Mouse (Mus musculus) hindbrain, embryonic 10.5 days (tissue): ENCODE data around the gene Cab39. TPM values are rescaled to one million over a fixed set of nuclear protein-coding genes. Genes with fewer than 3 reads are reported as not detected.

Experiments
- DNase-seq: peaks from one replicate; pipeline ENCODE4 v3.0.0-alpha.2; 2017; ENCODE audit warnings: low spot score
- H3K27ac ChIP-seq: fragments of 300-500 bp; sonication (generic); 2 replicates; pipeline ENCODE4 v1.5.1; 2016; ENCODE audit warnings: mild to moderate bottlenecking, moderate library complexity
- H3K27me3 ChIP-seq: fragments of 300-500 bp; sonication (generic); 2 replicates; pipeline ENCODE4 v1.6.1; 2016; ENCODE audit warnings: mild to moderate bottlenecking; ENCODE audit not compliant: poor library complexity, insufficient read depth, severe bottlenecking
- H3K36me3 ChIP-seq: fragments of 300-500 bp; sonication (generic); 2 replicates; pipeline ENCODE4 v1.6.1; 2016; ENCODE audit warnings: mild to moderate bottlenecking, moderate library complexity
- H3K4me1 ChIP-seq: fragments of 300-500 bp; sonication (generic); replicated peaks from 2 replicates; pipeline ENCODE4 v1.6.1; 2016; ENCODE audit warnings: mild to moderate bottlenecking
- H3K4me3 ChIP-seq: fragments of 300-500 bp; sonication (generic); 2 replicates; pipeline ENCODE4 v1.5.1; 2016; ENCODE audit warnings: mild to moderate bottlenecking, moderate library complexity
- H3K9me3 ChIP-seq: fragments of 300-500 bp; sonication (generic); 2 replicates; pipeline ENCODE4 v1.6.1; 2016; ENCODE audit warnings: mild to moderate bottlenecking, moderate library complexity
- WGBS: fragments of 180-500 bp; shearing (Covaris S2); methylation state at CpG from one replicate; pipeline ENCODE4 v1.1.7; 2016; 5-methylcytosine and 5-hydroxymethylcytosine counted together
- polyA plus RNA-seq: library from polyadenylated mRNA; unstranded; fragments of >200 nt; fragmentation: Nextera tagmentation; extraction: Ambion mirVana; gene quantifications from 2 replicates; pipeline ENCODE4 v1.2.1, GENCODE M21; 2016

Gene Cab39
- polyA plus RNA-seq, 1 experiment from 2014 or later: 43.1 TPM

DNA sequence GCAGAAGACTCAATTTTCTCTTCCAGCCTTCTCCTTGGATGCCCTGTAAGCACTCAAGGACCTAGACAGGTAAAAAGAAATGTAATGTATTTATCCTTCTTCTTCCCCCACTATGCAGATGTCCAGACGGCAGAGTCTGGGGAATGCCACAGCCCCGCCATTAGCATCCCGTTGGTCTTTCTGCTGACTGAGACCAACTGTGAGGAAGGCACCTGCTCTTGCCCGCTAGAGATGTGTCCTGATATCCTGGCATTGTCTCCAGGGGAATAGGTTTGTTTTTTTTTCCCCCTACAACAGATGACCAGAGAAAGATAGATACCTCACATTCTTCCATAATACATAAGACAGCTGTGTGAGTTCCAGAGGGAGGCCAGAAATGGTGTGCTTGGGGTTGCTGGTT is 28.9 kb upstream of the Cab39 start:
- Histone ChIP-seq H3K27me3 (no peaks in the 10 kb centered on the region), H3K9me3 (no peaks in the 10 kb centered on the region), H3K36me3 (no peaks in the 10 kb centered on the region), H3K4me3 (no peak overlapping the region), H3K4me1 (no peaks in the 10 kb centered on the region), H3K27ac (no peak overlapping the region)
- no peak for DNase-seq
- WGBS: 80% methylated on average over 4 of the region's 4 CpGs

DNA sequence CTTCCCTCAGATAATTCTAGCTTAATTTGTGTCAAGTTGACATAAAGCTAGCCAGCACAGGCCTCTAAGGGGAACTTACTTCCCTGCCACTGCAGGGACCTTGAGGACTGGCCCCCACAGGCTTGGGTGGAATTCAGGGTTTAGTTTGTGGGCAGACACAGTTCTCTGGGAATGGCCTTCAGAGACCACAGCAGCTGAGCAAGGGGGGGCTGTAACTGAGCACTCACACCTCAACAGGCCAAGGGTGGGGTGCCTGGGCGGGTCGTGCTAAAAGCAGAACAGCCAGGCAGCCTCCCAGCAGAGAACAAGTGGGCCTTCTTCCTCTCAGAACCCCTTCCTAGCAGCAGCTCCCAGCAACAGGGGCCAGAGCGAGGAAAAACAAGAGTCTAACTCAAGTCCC is 27.1 kb upstream of the Cab39 start:
- Histone ChIP-seq H3K9me3 (no peaks in the 10 kb centered on the region), H3K27ac (no peak overlapping the region), H3K4me3 (no peak overlapping the region), H3K36me3 (no peaks in the 10 kb centered on the region), H3K4me1 (no peaks in the 10 kb centered on the region), H3K27me3 (no peaks in the 10 kb centered on the region)
- WGBS: 83% methylated on average over 3 of the region's 3 CpGs
- no peak for DNase-seq

DNA sequence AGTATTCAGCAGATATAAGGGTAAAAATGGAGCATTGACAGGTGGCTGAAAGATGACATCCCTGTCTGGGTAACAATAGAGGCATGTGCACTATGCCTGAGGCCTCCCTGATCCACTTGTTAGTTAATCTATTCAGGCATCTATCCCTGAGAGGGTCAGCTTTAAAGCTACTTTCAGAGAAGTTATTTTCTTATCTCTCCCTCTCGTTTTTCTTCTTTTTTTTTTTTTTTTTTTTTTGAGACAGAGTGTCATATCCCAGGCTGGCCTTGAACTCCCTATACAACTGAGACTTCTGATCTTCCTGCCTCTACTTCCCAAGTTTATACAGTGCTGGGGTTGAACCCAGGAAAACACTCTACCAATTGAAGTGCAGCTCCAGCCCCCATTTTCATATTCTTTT is 25.5 kb upstream of the Cab39 start:
- H3K4me3 ChIP-seq: no peak overlapping the region
- H3K27ac ChIP-seq: no peak overlapping the region
- WGBS: 55% methylated on average over 1 of the region's 1 CpGs
- no peaks in the 10 kb centered on the region for H3K36me3 ChIP-seq
- no peaks in the 10 kb centered on the region for H3K27me3 ChIP-seq
- H3K9me3 ChIP-seq: no peaks in the 10 kb centered on the region
- no peaks in the 10 kb centered on the region for H3K4me1 ChIP-seq
- DNase-seq: no peak

GRCm38 (mm10) chr1:85771976-85772375 is 21.3 kb upstream of the Cab39 start:
- no peaks in the 10 kb centered on the region for H3K36me3 ChIP-seq
- no peaks in the 10 kb centered on the region for H3K27me3 ChIP-seq
- no peaks in the 10 kb centered on the region for H3K9me3 ChIP-seq
- 81% methylated on average over 3 of the region's 3 CpGs for WGBS
- H3K4me3 ChIP-seq: no peak overlapping the region
- no peak overlapping the region for H3K27ac ChIP-seq
- no peak for DNase-seq
- no peaks in the 10 kb centered on the region for H3K4me1 ChIP-seq

GRCm38 (mm10) chr1:85775136-85775535 is 18.1 kb upstream of the Cab39 start:
- Histone ChIP-seq H3K36me3 (no peaks in the 10 kb centered on the region), H3K4me1 (no peaks in the 10 kb centered on the region), H3K27me3 (no peaks in the 10 kb centered on the region), H3K9me3 (no peaks in the 10 kb centered on the region), H3K4me3 (no peak overlapping the region), H3K27ac (no peak overlapping the region)
- no peak for DNase-seq
- 93% methylated on average over 7 of the region's 7 CpGs for WGBS

DNA sequence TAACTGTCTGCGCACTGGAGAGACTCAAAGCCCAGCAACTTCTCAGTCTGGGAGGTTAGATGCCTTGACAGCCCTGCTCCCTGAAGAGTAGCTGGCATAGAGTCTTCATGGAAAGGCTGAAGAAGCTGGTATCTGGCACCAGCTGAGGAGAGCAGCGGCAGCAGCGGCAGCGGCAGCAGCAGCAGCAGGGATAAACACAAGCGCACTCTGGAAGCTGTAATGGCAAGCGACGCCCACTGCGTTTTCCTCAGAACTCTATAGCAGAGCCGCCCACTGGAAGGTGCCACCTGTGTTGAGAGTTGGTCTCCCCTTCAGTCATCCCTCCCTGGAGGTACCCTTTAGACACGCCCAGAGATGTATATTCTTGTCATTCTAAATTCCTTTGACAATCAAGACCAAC is 17.1 kb upstream of the Cab39 start:
- H3K36me3 ChIP-seq: no peaks in the 10 kb centered on the region
- H3K4me1 ChIP-seq: no peaks in the 10 kb centered on the region
- no peaks in the 10 kb centered on the region for H3K9me3 ChIP-seq
- no peak overlapping the region for H3K4me3 ChIP-seq
- H3K27ac ChIP-seq: no peak overlapping the region
- no peaks in the 10 kb centered on the region for H3K27me3 ChIP-seq
- 54% methylated on average over 10 of the region's 10 CpGs for WGBS
- no peak for DNase-seq

- Histone ChIP-seq H3K27me3 (no peaks in the 10 kb centered on the region), H3K36me3 (no peaks in the 10 kb centered on the region), H3K9me3 (no peaks in the 10 kb centered on the region), H3K27ac (no peak within 1 kb of the TSS), H3K4me3 (no peak within 1 kb of the TSS), H3K4me1 (no peaks in the 10 kb centered on the region)
- no peak for DNase-seq
- 94% methylated on average over 4 of the region's 4 CpGs for WGBS
Observed at GRCm38 (mm10) chr1:85778436-85778835, 14.8 kb upstream of the Cab39 start, which contains the start of gene A630001G21Rik. TSS of gene A630001G21Rik (minus strand) at chr1:85778643.

- WGBS: 67% methylated on average over 3 of the region's 3 CpGs
- Histone ChIP-seq H3K27me3 (no peaks in the 10 kb centered on the region), H3K36me3 (no peaks in the 10 kb centered on the region), H3K27ac (no peak overlapping the region), H3K9me3 (no peaks in the 10 kb centered on the region), H3K4me1 (no peaks in the 10 kb centered on the region), H3K4me3 (no peak overlapping the region)
- DNase-seq: no peak
Observed at GRCm38 (mm10) chr1:85779012-85779411, 14.2 kb upstream of the Cab39 start.

DNA sequence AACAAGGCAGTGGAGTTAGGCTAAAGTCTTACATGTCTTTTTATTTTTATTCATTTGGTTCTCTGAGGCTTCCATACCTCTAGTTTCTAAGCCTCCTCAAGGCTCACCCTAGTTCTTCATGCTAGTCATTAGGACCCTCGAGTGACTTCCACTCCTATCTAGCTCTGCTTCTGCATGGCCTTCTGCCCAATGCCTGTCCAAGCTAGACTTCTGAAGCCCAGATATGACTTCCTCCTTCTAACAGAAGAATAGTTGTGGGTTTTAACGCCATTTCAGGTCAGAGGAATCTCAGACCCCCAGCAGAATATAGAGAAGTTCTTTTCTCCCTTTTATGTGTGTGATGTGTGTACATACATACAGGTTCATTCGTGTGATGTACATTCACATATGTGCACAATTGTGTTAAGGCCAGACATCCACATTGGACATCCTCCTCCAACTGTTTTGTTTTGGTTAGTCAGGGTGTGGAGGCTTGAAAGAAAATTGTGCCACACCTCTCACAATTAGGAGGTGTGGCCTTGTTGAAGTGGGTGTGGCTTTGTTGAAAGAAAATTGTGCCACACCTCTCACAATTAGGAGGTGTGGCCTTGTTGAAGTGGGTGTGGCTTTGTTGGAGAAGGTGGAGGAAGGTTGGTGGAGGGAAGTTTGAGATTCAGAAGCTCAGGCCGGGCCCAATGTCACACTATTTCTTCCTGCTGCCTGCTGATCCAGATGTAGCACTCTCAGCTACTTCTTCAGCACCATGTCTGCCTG is 13.6 kb upstream of the Cab39 start:
- 83% methylated on average over 4 of the region's 4 CpGs for WGBS
- H3K4me1 ChIP-seq: no peaks in the 10 kb centered on the region
- H3K4me3 ChIP-seq: no peak overlapping the region
- DNase-seq: no peak
- no peak overlapping the region for H3K27ac ChIP-seq
- no peaks in the 10 kb centered on the region for H3K36me3 ChIP-seq
- H3K9me3 ChIP-seq: no peaks in the 10 kb centered on the region
- no peaks in the 10 kb centered on the region for H3K27me3 ChIP-seq

DNA sequence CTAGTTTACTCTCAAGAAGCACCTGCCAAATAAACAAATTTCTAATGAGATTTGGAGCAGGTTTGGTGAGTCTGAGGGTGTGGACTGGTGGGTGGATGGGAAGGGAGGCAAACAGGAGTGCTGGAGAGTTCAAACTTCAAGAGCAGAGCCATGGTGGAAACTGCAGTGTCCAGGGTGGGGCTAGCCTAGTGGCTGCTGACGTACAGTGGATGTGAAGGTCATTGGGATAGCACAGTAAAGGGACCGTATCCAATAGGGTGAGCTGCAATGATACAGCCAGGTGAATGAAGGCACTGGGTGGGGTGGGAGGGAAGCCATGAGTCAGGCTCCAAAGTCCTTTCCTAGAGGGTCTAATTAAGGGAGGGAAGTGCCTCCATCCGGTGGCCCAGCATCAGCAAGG is 2.7 kb upstream of the Cab39 start:
- H3K4me3 ChIP-seq: no peak overlapping the region
- no peaks in the 10 kb centered on the region for H3K36me3 ChIP-seq
- no peak for DNase-seq
- 89% methylated on average over 3 of the region's 3 CpGs for WGBS
- no peaks in the 10 kb centered on the region for H3K27me3 ChIP-seq
- no peaks in the 10 kb centered on the region for H3K9me3 ChIP-seq
- peaks cover 11% of the 10 kb centered on the region for H3K4me1 ChIP-seq
- H3K27ac ChIP-seq: no peak overlapping the region

GRCm38 (mm10) chr1:85791476-85791875 is 1.8 kb upstream of the Cab39 start:
- DNase-seq: no peak
- Histone ChIP-seq H3K27ac (no peak overlapping the region), H3K4me1 (peaks cover 17% of the 10 kb centered on the region), H3K36me3 (peaks cover 7% of the 10 kb centered on the region; the same call in 1 of the 2 replicates), H3K9me3 (no peaks in the 10 kb centered on the region), H3K4me3 (no peak overlapping the region), H3K27me3 (no peaks in the 10 kb centered on the region)
- 84% methylated on average over 3 of the region's 3 CpGs for WGBS

- Histone ChIP-seq H3K36me3 (peaks cover 17% of the 10 kb centered on the region), H3K9me3 (no peaks in the 10 kb centered on the region), H3K27ac (peak overlapping the region; percentile 97), H3K27me3 (no peaks in the 10 kb centered on the region), H3K4me1 (peaks cover 24% of the 10 kb centered on the region), H3K4me3 (peak overlapping the region; percentile 98)
- peak; percentile 51 for DNase-seq
- under 1% methylated on average over 38 of the region's 38 CpGs for WGBS
Observed at GRCm38 (mm10) chr1:85794106-85794771, 998 bp downstream of the Cab39 start.

- Histone ChIP-seq H3K4me1 (peaks cover 24% of the 10 kb centered on the region), H3K36me3 (peaks cover 17% of the 10 kb centered on the region), H3K4me3 (peak overlapping the region; percentile 98), H3K27ac (no peak overlapping the region), H3K9me3 (no peaks in the 10 kb centered on the region), H3K27me3 (no peaks in the 10 kb centered on the region)
- WGBS: 71% methylated on average over 3 of the region's 3 CpGs
- DNase-seq: no peak
Observed at GRCm38 (mm10) chr1:85795196-85795595, 2.0 kb downstream of the Cab39 start.
